Mouse (Mus musculus) neutrophil, adult 5-6 weeks (primary cell): ENCODE measurements around the gene Maml3. TPM values are rescaled to one million over a fixed set of nuclear protein-coding genes. Genes with fewer than 3 reads are reported as not detected.

Source experiments
- ATAC-seq: fragments of 151-379, 151-347 bp; 2 replicates; pipeline ENCODE4 v1.8.0; 2017; ENCODE audit warnings: mild to moderate bottlenecking, moderate TSS enrichment; ENCODE audit not compliant: insufficient number of reproducible peaks, poor library complexity, low FRiP score, severe bottlenecking; ENCODE audit errors: extremely low read depth
- total RNA-seq: library from RNA; stranded (forward); fragments of 200-1000 nt; gene quantifications from 2 replicates; pipeline ENCODE4 v1.2.3, GENCODE M21; 2017

Gene Maml3
- total RNA-seq, 1 experiment from 2014 or later: 11.9 TPM

GRCm38 (mm10) chr3:52051801-52052200, 53.1 kb downstream of the Maml3 start:
- no peak for ATAC-seq

GRCm38 (mm10) chr3:52048082-52048481, 56.8 kb downstream of the Maml3 start:
- no peak for ATAC-seq

GRCm38 (mm10) chr3:52047537-52047936, 57.3 kb downstream of the Maml3 start:
- no peak for ATAC-seq

- ATAC-seq: peak; percentile 82
These were observed 57.9 kb downstream of the Maml3 start for GRCm38 (mm10) chr3:52046895-52047372.

- ATAC-seq: peak; percentile 56
These were observed 58.7 kb downstream of the Maml3 start for GRCm38 (mm10) chr3:52046027-52046700.

GRCm38 (mm10) chr3:52045221-52045641, 59.6 kb downstream of the Maml3 start:
- no peak for ATAC-seq

GRCm38 (mm10) chr3:52044651-52045050, 60.2 kb downstream of the Maml3 start:
- ATAC-seq: no peak

- ATAC-seq: no peak
These were observed 61.0 kb downstream of the Maml3 start for GRCm38 (mm10) chr3:52043847-52044246.

- no peak for ATAC-seq
These were observed 62.2 kb downstream of the Maml3 start for GRCm38 (mm10) chr3:52042680-52043079.

- no peak for ATAC-seq
These were observed 64.9 kb downstream of the Maml3 start for GRCm38 (mm10) chr3:52039958-52040357.

- ATAC-seq: no peak
These were observed 67.6 kb downstream of the Maml3 start for GRCm38 (mm10) chr3:52037260-52037659.

GRCm38 (mm10) chr3:52035404-52035803, 69.5 kb downstream of the Maml3 start:
- ATAC-seq: no peak

GRCm38 (mm10) chr3:52033857-52034588, 70.9 kb downstream of the Maml3 start:
- ATAC-seq: no peak

GRCm38 (mm10) chr3:52031327-52031726, 73.5 kb downstream of the Maml3 start:
- ATAC-seq: no peak

- peak; percentile 29 for ATAC-seq
These were observed 74.8 kb downstream of the Maml3 start for GRCm38 (mm10) chr3:52030114-52030513.

GRCm38 (mm10) chr3:52029661-52030081, 75.2 kb downstream of the Maml3 start:
- ATAC-seq: peak; percentile 32; the same call in 1 of the 2 replicates

- no peak for ATAC-seq
These were observed 76.9 kb downstream of the Maml3 start for GRCm38 (mm10) chr3:52027972-52028371.

GRCm38 (mm10) chr3:52022486-52022885, 82.4 kb downstream of the Maml3 start:
- ATAC-seq: no peak

- no peak for ATAC-seq
These were observed 86.8 kb downstream of the Maml3 start for GRCm38 (mm10) chr3:52018103-52018439.

GRCm38 (mm10) chr3:52017439-52018102, 87.3 kb downstream of the Maml3 start:
- no peak for ATAC-seq
